Mouse (Mus musculus): ENCODE data around the gene Grasp. TPM values are rescaled to one million over a fixed set of nuclear protein-coding genes. Genes with fewer than 3 reads are reported as not detected.

Gene Grasp
- polyA plus RNA-seq, 1 experiment, result 11.0 TPM

DNA sequence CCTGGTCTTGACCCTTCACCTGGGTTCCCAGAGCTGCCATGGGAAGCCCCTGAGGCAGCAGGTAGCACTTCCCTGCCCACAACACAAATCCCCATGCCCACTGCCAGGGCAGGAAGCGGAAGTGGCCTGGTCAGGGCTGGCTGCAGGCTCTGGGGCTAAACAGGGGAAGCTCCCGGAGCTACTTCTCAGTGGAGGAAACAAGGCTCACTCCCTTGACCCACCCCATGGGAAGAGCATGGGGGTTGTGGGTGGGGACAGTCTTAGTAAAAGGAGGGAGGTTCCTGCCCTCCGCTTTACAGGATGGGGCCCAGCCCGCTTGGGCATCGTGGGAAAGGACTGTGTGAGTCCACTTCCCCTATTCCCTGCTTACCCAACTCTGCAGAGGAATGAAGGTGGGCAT is 38.5 kb downstream of the Grasp start:
- TF ChIP-seq POLR2AphosphoS2 (IDR thresholded peaks at IDR 0.05; ENCODE audit: insufficient read length, low read depth) (no peak), MYOG (IDR thresholded peaks at IDR 0.05; ENCODE audit: control insufficient read depth in 1 of 3, insufficient read depth in 1 of 3, insufficient read length in 2 of 3, low read depth in 2 of 3) (peak in 1 of 3 experiments; percentile 7)
- Histone ChIP-seq H3ac (ENCODE audit: control insufficient read depth, insufficient read length) (no peak overlapping the region), H3K4me2 (ENCODE audit: low read depth) (peak overlapping the region; percentile 41), H3K36me3 (ENCODE audit: control insufficient read depth, insufficient read depth) (no peaks in the 10 kb centered on the region), H3K27me3 (ENCODE audit: control insufficient read depth, insufficient read depth, insufficient read length) (no peaks in the 10 kb centered on the region), H3K4me3 (peak overlapping the region; percentile 16), H3K79me2 (ENCODE audit: control insufficient read depth, insufficient read depth) (peaks cover 3% of the 10 kb centered on the region)

DNA sequence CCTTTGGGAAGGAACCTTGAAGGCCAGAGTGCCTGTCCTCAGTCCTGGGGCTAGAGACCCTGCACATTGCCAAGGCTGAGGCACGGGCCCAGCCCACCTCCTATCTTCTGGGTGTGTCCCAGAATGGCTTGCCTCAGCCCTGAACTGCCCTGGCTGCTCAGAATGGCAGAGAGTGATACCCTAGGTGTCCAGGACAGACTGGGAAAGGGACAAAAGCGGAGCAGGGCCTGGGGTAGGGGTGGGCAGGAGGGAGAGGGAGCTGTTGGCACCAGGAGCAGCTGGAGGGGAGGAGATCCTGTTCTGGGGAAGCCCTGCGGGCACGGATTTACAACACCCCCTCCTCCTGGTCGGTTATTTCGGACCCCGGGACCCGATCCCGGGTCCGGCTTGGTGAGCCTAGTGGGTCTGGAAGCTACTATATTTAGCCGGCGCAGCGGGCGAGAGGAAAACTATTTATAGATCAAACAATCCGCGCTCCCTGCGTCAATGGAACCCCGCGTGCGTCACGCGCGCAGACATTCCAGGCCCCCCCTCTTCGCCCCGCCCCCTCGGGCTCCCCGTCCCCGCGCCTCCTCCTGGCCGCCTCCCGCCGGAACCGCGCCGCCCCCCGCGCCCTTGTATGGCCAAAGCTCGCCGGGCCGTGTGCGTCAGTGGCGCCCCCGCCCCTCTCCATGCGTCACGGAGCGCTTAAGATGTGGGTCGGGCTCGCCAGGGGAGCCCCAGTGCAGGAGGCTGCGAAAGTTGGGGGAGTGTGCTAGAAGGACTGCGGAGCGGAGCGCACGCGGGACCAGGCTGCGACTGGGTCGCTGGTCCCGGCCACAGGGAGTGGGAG is 42.4 kb downstream of the Grasp start:
- H3K4me2 ChIP-seq (ENCODE audit: low read depth), result peak overlapping the region; percentile 100
- H3K79me2 ChIP-seq (ENCODE audit: control insufficient read depth, insufficient read depth), result peaks cover 6% of the 10 kb centered on the region
- H3ac ChIP-seq (ENCODE audit: control insufficient read depth, insufficient read length), result no peak overlapping the region
- peaks cover 4% of the 10 kb centered on the region for H3K36me3 ChIP-seq (ENCODE audit: control insufficient read depth, insufficient read depth)
- peak overlapping the region; percentile 49 for H3K4me3 ChIP-seq
- TF ChIP-seq POLR2AphosphoS2 (IDR thresholded peaks at IDR 0.05; ENCODE audit: insufficient read length, low read depth) (peak; percentile 91), USF1 (IDR thresholded peaks at IDR 0.05; ENCODE audit: low read depth) (no peak), TCF3 (IDR thresholded peaks at IDR 0.05; ENCODE audit: insufficient read length, low read depth) (no peak), MYOD1 (IDR thresholded peaks at IDR 0.05; ENCODE audit: control insufficient read depth in 1 of 3, insufficient read length in 2 of 3, low read depth in 2 of 3) (peak in 1 of 3 experiments; percentile 11), SRF (IDR thresholded peaks at IDR 0.05; ENCODE audit: control insufficient read depth, insufficient read length, low read depth) (peak; percentile 99), MYOG (IDR thresholded peaks at IDR 0.05; ENCODE audit: control insufficient read depth in 1 of 3, insufficient read depth in 1 of 3, insufficient read length in 2 of 3, low read depth in 2 of 3) (peak in 1 of 3 experiments; percentile 64), POLR2A (IDR thresholded peaks at IDR 0.05; ENCODE audit: insufficient read length, low read depth) (peak; percentile 93)
- no peaks in the 10 kb centered on the region for H3K27me3 ChIP-seq (ENCODE audit: control insufficient read depth, insufficient read depth, insufficient read length)

GRCm38 (mm10) chr15:101267053-101268032 is 43.4 kb downstream of the Grasp start:
- H3K27me3 ChIP-seq (ENCODE audit: control insufficient read depth, insufficient read depth, insufficient read length), result no peaks in the 10 kb centered on the region
- H3K4me2 ChIP-seq (ENCODE audit: low read depth), result peak overlapping the region; percentile 100
- no peak for TF ChIP-seq CEBPB (IDR thresholded peaks at IDR 0.05; ENCODE audit: insufficient read depth, poor library complexity, severe bottlenecking)
- TF ChIP-seq POLR2A (IDR thresholded peaks at IDR 0.05; ENCODE audit: insufficient read length, low read depth), result no peak
- peak in 1 of 3 experiments; percentile 28 for TF ChIP-seq MYOD1 (IDR thresholded peaks at IDR 0.05; ENCODE audit: control insufficient read depth in 1 of 3, insufficient read length in 2 of 3, low read depth in 2 of 3)
- no peak for TF ChIP-seq POLR2AphosphoS2 (IDR thresholded peaks at IDR 0.05; ENCODE audit: insufficient read length, low read depth)
- TF ChIP-seq TCF3 (IDR thresholded peaks at IDR 0.05; ENCODE audit: insufficient read length, low read depth), result no peak
- H3ac ChIP-seq (ENCODE audit: control insufficient read depth, insufficient read length), result no peak overlapping the region
- peaks cover 9% of the 10 kb centered on the region for H3K36me3 ChIP-seq (ENCODE audit: control insufficient read depth, insufficient read depth)
- peak overlapping the region; percentile 49 for H3K4me3 ChIP-seq
- peaks cover 6% of the 10 kb centered on the region for H3K79me2 ChIP-seq (ENCODE audit: control insufficient read depth, insufficient read depth)

GRCm38 (mm10) chr15:101270101-101270820 is 46.3 kb downstream of the Grasp start:
- TF ChIP-seq REST (IDR thresholded peaks at IDR 0.05; ENCODE audit: insufficient read depth, insufficient read length) (no peak), TCF12 (IDR thresholded peaks at IDR 0.05; ENCODE audit: insufficient read depth, poor library complexity, severe bottlenecking) (no peak), POLR2AphosphoS2 (IDR thresholded peaks at IDR 0.05; ENCODE audit: insufficient read length, low read depth) (no peak), CEBPB (IDR thresholded peaks at IDR 0.05; ENCODE audit: insufficient read depth, poor library complexity, severe bottlenecking) (no peak), MYOG (IDR thresholded peaks at IDR 0.05; ENCODE audit: control insufficient read depth in 1 of 3, insufficient read depth in 1 of 3, insufficient read length in 2 of 3, low read depth in 2 of 3) (no peak), USF1 (IDR thresholded peaks at IDR 0.05; ENCODE audit: low read depth) (no peak), SRF (IDR thresholded peaks at IDR 0.05; ENCODE audit: control insufficient read depth, insufficient read length, low read depth) (no peak), MAX (IDR thresholded peaks at IDR 0.05; ENCODE audit: low read depth) (no peak), E2F4 (IDR thresholded peaks at IDR 0.05; ENCODE audit: insufficient read depth) (no peak), POLR2A (IDR thresholded peaks at IDR 0.05; ENCODE audit: insufficient read length, low read depth) (no peak), MYOD1 (IDR thresholded peaks at IDR 0.05; ENCODE audit: control insufficient read depth in 1 of 3, insufficient read length in 2 of 3, low read depth in 2 of 3) (no peak), TCF3 (IDR thresholded peaks at IDR 0.05; ENCODE audit: insufficient read length, low read depth) (no peak)
- H3ac ChIP-seq (ENCODE audit: control insufficient read depth, insufficient read length), result no peak overlapping the region
- H3K36me3 ChIP-seq (ENCODE audit: control insufficient read depth, insufficient read depth), result peaks cover 25% of the 10 kb centered on the region
- peaks cover 6% of the 10 kb centered on the region for H3K79me2 ChIP-seq (ENCODE audit: control insufficient read depth, insufficient read depth)
- H3K27me3 ChIP-seq (ENCODE audit: control insufficient read depth, insufficient read depth, insufficient read length), result no peaks in the 10 kb centered on the region
- no peak overlapping the region for H3K4me2 ChIP-seq (ENCODE audit: low read depth)
- no peak overlapping the region for H3K4me3 ChIP-seq
